Mouse (Mus musculus) urinary bladder, postnatal 14 days (tissue): ENCODE measurements around the gene Vmn2r111.
"Not testable (repeated sequence)": the region's sequence is repeated elsewhere in the genome, so short reads cannot be mapped to it uniquely, and the experiment has no call there.

Experiments used
- DNase-seq: peaks from one replicate; pipeline ENCODE4 v3.0.0; 2021; ENCODE audit warnings: low spot score

Gene Vmn2r111

GRCm38 (mm10) chr17:22573382-22573781 lies at the start of gene Vmn2r111:
TSS of gene Vmn2r111 (minus strand) at chr17:22573482.
- not testable (repeated sequence) for DNase-seq

- not testable (repeated sequence) for DNase-seq
These were observed 27.4 kb upstream of the Vmn2r111 start, which contains the start of gene Vmn2r112 for GRCm38 (mm10) chr17:22600651-22601050. TSS of gene Vmn2r112 (plus strand) at chr17:22600951.

GRCm38 (mm10) chr17:22520467-22520866 lies 52.8 kb downstream of the Vmn2r111 start:
- DNase-seq = not testable (repeated sequence)

- not testable (repeated sequence) for DNase-seq
These were observed 53.2 kb downstream of the Vmn2r111 start for GRCm38 (mm10) chr17:22520037-22520436.

- no peak for DNase-seq
These were observed 76.2 kb downstream of the Vmn2r111 start for GRCm38 (mm10) chr17:22497120-22497519.
